Mouse (Mus musculus) kidney, adult 2 months (tissue): ENCODE data around the gene Ticrr.

ENCODE experiments used
- CTCF ChIP-seq: fragments of 200-500 bp; conservative IDR thresholded peaks from 2 replicates; pipeline ENCODE4 v1.5.1; 2011; ENCODE audit warnings: low read depth, mild to moderate bottlenecking, control low read depth, low read length, moderate library complexity, mixed read lengths; ENCODE audit not compliant: insufficient read depth, insufficient read length
- POLR2A ChIP-seq: fragments of 200-500 bp; IDR thresholded peaks from one replicate; pipeline ENCODE4 v1.6.1; 2011; ENCODE audit warnings: low read depth, low read length, control low read depth

GRCm38 (mm10) chr7:79710130-79710607 is 50.2 kb downstream of the Ticrr start:
- TF ChIP-seq CTCF (no peak), POLR2A (no peak)
